ENCODE assay signal across 8 mouse cellular contexts in genomic region chr9:115311223-115311520, GRCm38 (mm10). TPM values are rescaled to one million over a fixed set of nuclear protein-coding genes. Genes with fewer than 3 reads are reported as not detected.
DNase-seq lines count a peak whose midpoint lies in the region; ATAC-seq and TF ChIP-seq lines count a peak whose summit lies in the region.

No protein-coding gene starts in this region.

- H3K9ac ChIP-seq in heart, embryonic 12.5 days = peak overlapping the region; percentile 86; the same call in 1 of the 2 replicates
- H3K9ac ChIP-seq in hindbrain, embryonic 16.5 days (ENCODE audit: low read depth, low read length) = peak overlapping the region; percentile 83; the same call in 1 of the 2 replicates
- peak overlapping the region; percentile 80 for H3K9ac ChIP-seq in liver, embryonic 13.5 days
- H3K9ac ChIP-seq in stomach, postnatal 0 days (ENCODE audit: low read length) = peak overlapping the region; percentile 71; the same call in 1 of the 2 replicates

- H3K27ac ChIP-seq in heart, embryonic 12.5 days (ENCODE audit: poor library complexity, severe bottlenecking) = peak overlapping the region; percentile 98; the same call in 1 of the 2 replicates
- H3K27ac ChIP-seq in hindbrain, embryonic 16.5 days (ENCODE audit: low read depth, low read length) = peak overlapping the region; percentile 97
- H3K27ac ChIP-seq in liver, embryonic 13.5 days = peak overlapping the region; percentile 89
- H3K27ac ChIP-seq in stomach, postnatal 0 days (replicated peaks) = peak overlapping the region; percentile 97

- intact Hi-C loops in heart, postnatal 36 days (cut with DNase I) = loop anchor here (2.0 to 5.0 kb wide), 2 partner anchors 391 to 670 kb away; partner anchors contain the start of gene Cnot10

- no peak for TF ChIP-seq EP300 in stomach, postnatal 0 days (optimal IDR thresholded peaks at IDR 0.05)

- ATAC-seq in heart, embryonic 12.5 days (ENCODE audit: insufficient number of reproducible peaks, low FRiP score) = no peak
- ATAC-seq in hindbrain, embryonic 16.5 days = no peak
- no peak for ATAC-seq in liver, embryonic 13.5 days (ENCODE audit: low read depth)
- no peak for ATAC-seq in stomach, postnatal 0 days (ENCODE audit: low FRiP score, low TSS enrichment)

- H3K4me3 ChIP-seq in heart, embryonic 12.5 days = peak overlapping the region; percentile 99
- H3K4me3 ChIP-seq in hindbrain, embryonic 16.5 days (ENCODE audit: low read length) = peak overlapping the region; percentile 98
- peak overlapping the region; percentile 95 for H3K4me3 ChIP-seq in liver, embryonic 13.5 days (replicated peaks)
- H3K4me3 ChIP-seq in stomach, postnatal 0 days (ENCODE audit: low read depth, low read length) = peak overlapping the region; percentile 98

- H3K4me2 ChIP-seq in heart, embryonic 12.5 days = peak overlapping the region; percentile 68
- peak overlapping the region; percentile 72 for H3K4me2 ChIP-seq in hindbrain, embryonic 16.5 days (ENCODE audit: low read length)
- H3K4me2 ChIP-seq in liver, embryonic 13.5 days = peak overlapping the region; percentile 82
- peak overlapping the region; percentile 59 for H3K4me2 ChIP-seq in stomach, postnatal 0 days (replicated peaks; ENCODE audit: low read depth)

- no peaks in the 10 kb centered on the region for H3K36me3 ChIP-seq in heart, embryonic 12.5 days
- H3K36me3 ChIP-seq in hindbrain, embryonic 16.5 days (ENCODE audit: control insufficient read depth, insufficient read depth, low read length) = no peaks in the 10 kb centered on the region
- H3K36me3 ChIP-seq in liver, embryonic 13.5 days = no peaks in the 10 kb centered on the region
- H3K36me3 ChIP-seq in stomach, postnatal 0 days (ENCODE audit: control insufficient read depth, insufficient read depth, low read length) = no peaks in the 10 kb centered on the region

- DNase-seq in heart, postnatal 36 days = no peak
- DNase-seq in embryo, embryonic 10.5 days (ENCODE audit: low spot score) = peak; percentile 75
- peak; percentile 30 for DNase-seq in liver, embryonic 13.5 days
- peak; percentile 22 for DNase-seq in stomach, postnatal 0 days (ENCODE audit: low spot score)
- DNase-seq in gastrocnemius, postnatal 10 days = no peak
- DNase-seq in ovary, postnatal 36 days (ENCODE audit: low spot score) = no peak

- TF ChIP-seq CTCF in stomach, postnatal 0 days (IDR thresholded peaks at IDR 0.05; ENCODE audit: low read depth) = no peak

- no peaks in the 10 kb centered on the region for H3K27me3 ChIP-seq in heart, embryonic 12.5 days (replicated peaks)
- H3K27me3 ChIP-seq in hindbrain, embryonic 16.5 days (replicated peaks; ENCODE audit: control insufficient read depth, insufficient read depth, low read length) = no peaks in the 10 kb centered on the region
- H3K27me3 ChIP-seq in liver, embryonic 13.5 days = no peaks in the 10 kb centered on the region
- no peaks in the 10 kb centered on the region for H3K27me3 ChIP-seq in stomach, postnatal 0 days (ENCODE audit: control insufficient read depth, insufficient read depth, low read length)

- 9% methylated on average over 5 of the region's 5 CpGs for WGBS in heart, embryonic 12.5 days
- 5% methylated on average over 5 of the region's 5 CpGs for WGBS in hindbrain, embryonic 16.5 days
- 3% methylated on average over 5 of the region's 5 CpGs for WGBS in liver, embryonic 13.5 days (ENCODE audit: insufficient replicate concordance)
- 7% methylated on average over 5 of the region's 5 CpGs for WGBS in stomach, postnatal 0 days

- H3K4me1 ChIP-seq in heart, embryonic 12.5 days (replicated peaks) = peaks cover 17% of the 10 kb centered on the region
- peaks cover 21% of the 10 kb centered on the region for H3K4me1 ChIP-seq in hindbrain, embryonic 16.5 days (ENCODE audit: control insufficient read depth, insufficient read depth, low read depth, low read length)
- H3K4me1 ChIP-seq in liver, embryonic 13.5 days (replicated peaks) = peaks cover 59% of the 10 kb centered on the region
- peaks cover 5% of the 10 kb centered on the region; the same call in 1 of the 2 replicates for H3K4me1 ChIP-seq in stomach, postnatal 0 days (replicated peaks; ENCODE audit: control insufficient read depth, insufficient read depth)

- 0 out of 2 replicates have a peak, but pooled peaks cover 2% of the 10 kb centered on the region for H3K9me3 ChIP-seq in heart, embryonic 12.5 days (replicated peaks)
- no peaks in the 10 kb centered on the region for H3K9me3 ChIP-seq in hindbrain, embryonic 16.5 days (ENCODE audit: control insufficient read depth, low read length)
- H3K9me3 ChIP-seq in liver, embryonic 13.5 days (replicated peaks) = no peaks in the 10 kb centered on the region
- H3K9me3 ChIP-seq in stomach, postnatal 0 days (ENCODE audit: control insufficient read depth, low read length) = no peaks in the 10 kb centered on the region

RNA-seq across cellular contexts. Expression of gene Stt3b, which starts 1.0 kb away (rescaled TPM):
- polyA plus RNA-seq in heart, embryonic 12.5 days (2016; fragmentation: Nextera tagmentation; extraction: Ambion mirVana) = 121 and 122 TPM in 2 replicates
- 10 to 100 TPM; 55.3 to 57.4 TPM for total RNA-seq in heart, postnatal 36 days (2021)
- 83.3 and 93.7 TPM in 2 replicates for polyA plus RNA-seq in hindbrain, embryonic 16.5 days (2015; fragmentation: Nextera tagmentation; extraction: Ambion mirVana)
- 62.4 and 72.7 TPM in 2 replicates for polyA plus RNA-seq in liver, embryonic 13.5 days (2015; fragmentation: Nextera tagmentation; extraction: Ambion mirVana)
- 48.9 and 49.6 TPM in 2 replicates for polyA plus RNA-seq in stomach, postnatal 0 days (2015; fragmentation: Nextera tagmentation; extraction: Ambion mirVana)
- total RNA-seq in gastrocnemius, postnatal 10 days (2021) = 10 to 100 TPM; 64.8 to 69.5 TPM

Comparison
In these comparisons a context has a peak if more than half of its experiments do, and no peak if none do; other contexts are left out.
1. DNase-seq: peak in embryo, embryonic 10.5 days (single experiment), liver, embryonic 13.5 days (single experiment) and stomach, postnatal 0 days (single experiment); none in heart, postnatal 36 days (0 of 2), gastrocnemius, postnatal 10 days (single experiment) and ovary, postnatal 36 days (single experiment).
2. Peak in every context shown above with its lines, with median percentiles within 50 percentile points of each other: H3K27ac ChIP-seq, H3K4me2 ChIP-seq, H3K4me3 ChIP-seq and H3K9ac ChIP-seq.